22 mouse cellular contexts compared by ENCODE assay signal in genomic region chr8:73276015-73276414, GRCm38 (mm10).
A peak's percentile ranks its signal among the peaks of the same experiment; 100 is the strongest.
DNase-seq lines count a peak whose midpoint lies in the region; ATAC-seq and TF ChIP-seq lines count a peak whose summit lies in the region.
"Had no signal": no experiment of that assay in that cellular context is flagged by ENCODE, and none has a peak within 500 bp of the region (broad histone marks: within the 10 kb centered on the region; RNA-seq: fewer than 3 reads in every experiment).

No protein-coding gene starts in this region.

- WGBS in heart, embryonic 16.5 days: 33% methylated on average over 4 of the region's 4 CpGs
- 57% methylated on average over 4 of the region's 4 CpGs for WGBS in heart, embryonic 10.5 days

- no peak for TF ChIP-seq CTCF in embryonic fibroblast, embryonic 13.5 days (IDR thresholded peaks at IDR 0.05; ENCODE audit: borderline replicate concordance, insufficient read depth, low read length)

- no peak for TF ChIP-seq POLR2A in embryonic fibroblast, embryonic 13.5 days (IDR thresholded peaks at IDR 0.05; ENCODE audit: low read depth, low read length)

- H3K36me3 ChIP-seq in heart, embryonic 16.5 days (ENCODE audit: control insufficient read depth, insufficient read depth): no peaks in the 10 kb centered on the region
- H3K36me3 ChIP-seq in heart, embryonic 10.5 days: no peaks in the 10 kb centered on the region
- H3K36me3 ChIP-seq: forebrain, embryonic 12.5 days; heart, embryonic 12.5 days; hindbrain, embryonic 13.5 days; midbrain, embryonic 15.5 days; neural tube, embryonic 13.5 days had no signal

- H3K9ac ChIP-seq in heart, embryonic 16.5 days (ENCODE audit: low read length): no peak overlapping the region
- H3K9ac ChIP-seq: forebrain, embryonic 12.5 days; heart, embryonic 12.5 days; hindbrain, embryonic 13.5 days; liver, embryonic 14.5 days; lung, embryonic 14.5 days; midbrain, embryonic 15.5 days; neural tube, embryonic 13.5 days had no signal

- peak overlapping the region; percentile 67 for H3K27ac ChIP-seq in heart, embryonic 16.5 days (ENCODE audit: low read length)
- no peak overlapping the region for H3K27ac ChIP-seq in heart, embryonic 10.5 days
- H3K27ac ChIP-seq in embryonic fibroblast, embryonic 13.5 days (ENCODE audit: insufficient read depth, low read length): peak overlapping the region; percentile 51
- H3K27ac ChIP-seq: forebrain, embryonic 12.5 days; hindbrain, embryonic 13.5 days; liver, embryonic 14.5 days; midbrain, embryonic 15.5 days; neural tube, embryonic 13.5 days had no signal

- intact Hi-C loops in left cerebral cortex, postnatal 10 days (cut with DNase I): no loop called here

- H3K4me3 ChIP-seq in heart, embryonic 16.5 days (ENCODE audit: low read length): no peak overlapping the region
- H3K4me3 ChIP-seq in heart, embryonic 10.5 days: no peak overlapping the region
- no peak overlapping the region for H3K4me3 ChIP-seq in embryonic fibroblast, embryonic 13.5 days (ENCODE audit: insufficient read depth, low read length)
- H3K4me3 ChIP-seq: forebrain, embryonic 12.5 days; heart, embryonic 12.5 days; hindbrain, embryonic 13.5 days; midbrain, embryonic 15.5 days; neural tube, embryonic 13.5 days had no signal

- H3K4me1 ChIP-seq in heart, embryonic 16.5 days (ENCODE audit: control insufficient read depth, insufficient read depth, low read length): peaks cover 23% of the 10 kb centered on the region
- H3K4me1 ChIP-seq in heart, embryonic 10.5 days: peaks cover 28% of the 10 kb centered on the region; the same call in 1 of the 2 replicates
- H3K4me1 ChIP-seq in embryonic fibroblast, embryonic 13.5 days (ENCODE audit: control insufficient read depth, insufficient read depth, low read length): peaks cover 8% of the 10 kb centered on the region
- H3K4me1 ChIP-seq: forebrain, embryonic 12.5 days; hindbrain, embryonic 13.5 days; midbrain, embryonic 15.5 days had no signal

- no peaks in the 10 kb centered on the region for H3K27me3 ChIP-seq in heart, embryonic 16.5 days (ENCODE audit: control insufficient read depth, insufficient read depth, low read length)
- H3K27me3 ChIP-seq in heart, embryonic 10.5 days (ENCODE audit: insufficient read depth, poor library complexity, severe bottlenecking): no peaks in the 10 kb centered on the region
- H3K27me3 ChIP-seq: forebrain, embryonic 12.5 days; heart, embryonic 12.5 days; hindbrain, embryonic 13.5 days; midbrain, embryonic 15.5 days; neural tube, embryonic 13.5 days had no signal

- H3K9me3 ChIP-seq in heart, embryonic 16.5 days (replicated peaks; ENCODE audit: control insufficient read depth, low read length): no peaks in the 10 kb centered on the region
- H3K9me3 ChIP-seq in heart, embryonic 10.5 days: no peaks in the 10 kb centered on the region
- H3K9me3 ChIP-seq: forebrain, embryonic 12.5 days; heart, embryonic 12.5 days; hindbrain, embryonic 13.5 days; midbrain, embryonic 15.5 days; neural tube, embryonic 13.5 days had no signal

- ATAC-seq in heart, embryonic 16.5 days (replicated peaks; ENCODE audit: extremely low read depth, insufficient read depth, low FRiP score): no peak
- no peak for ATAC-seq in megakaryocyte-erythroid progenitor cell, adult 5-6 weeks (replicated peaks; ENCODE audit: low FRiP score, low TSS enrichment, poor library complexity, severe bottlenecking)
- ATAC-seq: CD4-positive, CD25-positive, alpha-beta regulatory T cell, adult 4 months; midbrain, embryonic 15.5 days had no signal

- DNase-seq in heart, embryonic 10.5 days (ENCODE audit: low spot score): no peak
- peak; percentile 71 for DNase-seq in 3134 (ENCODE audit: extremely low read depth, insufficient read length, low spot score)
- DNase-seq in 3T3-L1 (ENCODE audit: low read depth, low spot score): peak; percentile 96
- DNase-seq in left cerebral cortex, postnatal 10 days (ENCODE audit: extremely low spot score in 1 of 2, low spot score in 2 of 2): no peak
- DNase-seq: adrenal gland, adult 8-10 months; cerebellum, adult 11-12 months; cerebellum, postnatal 10 days; kidney, adult 11 months; lung, embryonic 14.5 days; lung, postnatal 4 days; retina, postnatal 1 day; thymus, postnatal 14 days had no signal

- H3K4me2 ChIP-seq in heart, embryonic 16.5 days (ENCODE audit: low read depth, low read length): no peak overlapping the region
- H3K4me2 ChIP-seq: forebrain, embryonic 12.5 days; heart, embryonic 12.5 days; hindbrain, embryonic 13.5 days; lung, embryonic 14.5 days; midbrain, embryonic 15.5 days; neural tube, embryonic 13.5 days had no signal

Comparison
In these comparisons a context has a peak if more than half of its experiments do, and no peak if none do; other contexts are left out.
1. DNase-seq: peak in 3134 (single experiment) and 3T3-L1 (single experiment); none in heart, embryonic 10.5 days (single experiment) and left cerebral cortex, postnatal 10 days (0 of 2).